Mouse (Mus musculus) midbrain, embryonic 12.5 days (tissue): ENCODE data around the gene Fyco1. TPM values are rescaled to one million over a fixed set of nuclear protein-coding genes. Genes with fewer than 3 reads are reported as not detected.

ENCODE experiments used
- polyA plus RNA-seq: library from polyadenylated mRNA; unstranded; fragments of >200 nt; fragmentation: Nextera tagmentation; extraction: Ambion mirVana; gene quantifications from 2 replicates; pipeline ENCODE4 v1.2.1, GENCODE M21; 2016

Fyco1 gene
- polyA plus RNA-seq, 1 experiment from 2014 or later = 11.6 TPM

Other genes with a start within 250 kb of the Fyco1 start
- 0.20 and 0.31 TPM in 2 replicates for gene Slc6a20b, start 219.3 kb downstream of the Fyco1 start, polyA plus RNA-seq
- 0.20 and 0.48 TPM in 2 replicates for gene Ccr9, start 173.5 kb downstream of the Fyco1 start, polyA plus RNA-seq
- gene Slc6a20a, start 173.0 kb downstream of the Fyco1 start, polyA plus RNA-seq = 2.7 and 3.0 TPM in 2 replicates
- 53.1 and 55.5 TPM in 2 replicates for gene Lztfl1, start 134.2 kb downstream of the Fyco1 start, polyA plus RNA-seq
- gene Cxcr6, start 45.4 kb downstream of the Fyco1 start, polyA plus RNA-seq = 0.20 and 0.24 TPM in 2 replicates
- gene Xcr1, start 10.1 kb upstream of the Fyco1 start, polyA plus RNA-seq = not detected in 2 replicates
- gene Ccr1, start 116.8 kb upstream of the Fyco1 start, polyA plus RNA-seq = 0.72 and 1.6 TPM in 2 replicates
- gene Ccr1l1, start 126.5 kb upstream of the Fyco1 start, polyA plus RNA-seq = not detected in 2 replicates
- gene Ccr3, start 170.1 kb upstream of the Fyco1 start, polyA plus RNA-seq = 0.06 and 0.13 TPM in 2 replicates